Mouse (Mus musculus) lung, postnatal 25 days (tissue): Measurements from ENCODE around the gene Spint3.

Experiments used
- DNase-seq: peaks from one replicate; pipeline ENCODE4 v3.0.0; 2022; ENCODE audit warnings: low spot score

Spint3 gene

DNA sequence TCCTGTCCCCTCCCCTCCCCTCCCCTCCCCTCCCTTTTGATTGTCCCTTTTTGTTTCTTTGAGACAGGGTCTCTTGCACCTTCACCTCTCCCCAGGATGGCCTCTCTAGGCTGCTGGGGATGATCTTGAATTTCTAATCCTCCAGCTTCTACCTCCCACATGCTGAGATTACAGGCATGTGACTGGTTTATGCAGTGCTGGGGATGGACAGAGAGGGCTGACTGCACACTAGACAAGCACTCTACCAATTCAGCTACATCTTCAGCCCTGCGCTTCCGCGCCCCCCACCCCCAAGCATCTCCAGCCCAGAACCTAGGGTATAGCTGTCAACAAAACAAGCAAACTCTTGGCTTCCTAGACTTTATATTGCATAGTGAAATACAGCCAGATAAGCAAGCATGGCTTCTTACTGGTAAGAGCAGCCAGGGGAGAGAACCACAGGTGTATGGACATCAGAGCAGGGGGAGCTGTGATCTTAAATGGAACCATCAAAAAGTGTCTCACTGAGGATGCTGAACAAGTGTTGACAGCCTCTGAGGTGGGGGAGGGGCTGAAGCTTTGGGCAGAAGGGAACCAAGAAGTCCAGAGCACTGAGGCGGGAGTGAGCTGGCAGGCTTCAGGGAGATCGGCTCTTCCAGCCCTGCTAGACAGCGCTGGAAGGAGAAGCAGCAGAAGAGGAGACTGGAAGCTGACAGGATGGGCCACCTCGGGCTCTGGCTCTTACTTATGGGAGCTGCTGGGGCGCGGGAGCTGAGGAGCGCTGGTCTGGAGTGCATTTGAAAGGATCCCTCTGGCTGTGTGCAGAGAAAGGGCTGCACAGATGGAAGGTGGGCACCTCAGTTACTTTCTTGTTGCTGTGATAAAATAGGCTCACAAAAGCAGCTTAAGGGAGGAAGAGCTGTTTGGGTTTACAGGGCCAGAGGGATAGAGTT is 23.0 kb downstream of the Spint3 start:
- no peak for DNase-seq

DNA sequence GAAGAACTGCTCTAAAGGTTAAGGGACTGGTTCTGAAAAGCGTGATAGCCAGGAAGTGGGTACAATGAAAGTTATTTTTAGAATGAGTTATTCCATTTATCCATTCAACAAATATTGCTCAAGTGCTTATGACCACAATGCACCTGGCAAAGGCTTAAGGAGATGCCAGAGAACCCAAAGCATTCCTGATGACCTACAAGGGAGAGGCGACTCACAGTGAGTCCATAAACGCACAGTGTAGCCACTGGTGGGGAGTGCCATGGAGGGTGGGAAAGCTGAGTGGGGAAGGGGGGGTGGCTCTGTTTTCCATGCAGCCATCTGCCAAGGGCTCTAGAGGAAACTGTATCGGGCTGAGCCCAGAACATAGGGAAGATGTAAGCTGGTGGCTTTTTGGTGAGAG is 23.9 kb downstream of the Spint3 start:
- DNase-seq, result peak; percentile 77

DNA sequence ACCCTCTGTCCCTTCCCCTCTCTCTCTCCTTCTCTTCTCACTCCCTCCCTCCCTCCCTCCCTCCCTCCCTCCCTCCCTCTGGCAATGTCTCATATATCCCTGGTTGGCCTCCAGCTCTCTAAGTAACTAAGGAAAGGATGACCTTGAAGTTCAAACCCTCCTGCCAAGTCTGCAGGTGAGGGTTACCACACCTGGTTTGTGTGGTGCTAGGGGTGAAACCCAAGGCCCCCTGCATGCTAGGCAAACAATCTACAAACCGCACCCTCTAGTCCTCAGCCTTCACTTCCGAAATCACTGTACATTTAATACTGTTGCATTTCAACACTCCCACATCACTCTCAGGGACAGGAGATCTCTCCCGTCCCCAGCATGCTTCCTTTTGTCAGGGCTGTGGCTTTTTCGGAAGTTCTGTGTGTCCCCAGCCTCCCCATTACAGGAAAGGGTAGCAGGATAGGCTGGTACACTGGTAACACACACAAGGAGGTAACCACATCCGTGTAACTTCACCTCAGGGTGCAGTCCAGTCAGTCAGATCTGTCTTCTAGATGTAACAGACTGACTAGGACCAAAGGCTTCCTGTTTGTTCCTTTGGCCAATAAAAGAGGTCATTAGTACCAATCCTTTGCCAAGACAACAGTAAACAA is 28.7 kb downstream of the Spint3 start:
- DNase-seq, result no peak

DNA sequence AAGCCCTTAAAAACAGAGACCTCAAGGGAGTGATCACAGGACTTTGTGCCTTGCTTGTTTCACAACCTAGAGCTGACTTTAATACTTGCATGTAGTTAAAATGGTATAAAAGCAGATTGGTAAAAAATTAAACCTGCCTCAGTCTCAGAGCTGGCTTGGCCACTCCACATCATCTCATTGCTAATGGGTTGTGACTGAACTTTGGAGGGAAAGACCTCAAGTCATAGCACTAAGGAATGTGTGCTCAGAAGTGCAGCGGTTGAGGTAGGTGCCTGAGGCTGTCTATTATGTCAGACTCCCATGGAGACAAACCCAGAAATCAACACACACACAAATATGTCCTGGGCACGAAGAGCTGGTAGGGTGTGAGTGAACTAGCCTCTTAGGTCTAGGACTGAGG is 29.5 kb downstream of the Spint3 start:
- no peak for DNase-seq

DNA sequence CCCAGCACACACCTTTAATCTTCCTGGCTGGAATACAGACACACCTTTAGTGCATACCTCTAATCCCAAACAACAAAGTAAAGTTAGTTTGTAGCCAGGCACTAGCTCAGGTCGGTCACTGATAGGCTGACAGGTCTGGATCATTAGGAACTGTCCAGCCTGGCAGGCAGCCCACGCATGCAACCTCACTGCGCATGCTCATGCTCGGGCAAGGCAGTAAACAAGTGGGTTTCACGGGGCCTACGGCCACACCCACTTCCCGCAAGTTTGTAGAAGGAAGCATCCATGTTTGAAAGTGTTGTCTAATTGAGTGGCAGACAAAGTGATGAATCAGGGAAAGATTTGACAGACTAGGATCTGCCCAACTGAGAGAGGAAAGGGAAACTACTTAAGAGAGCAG is 30.7 kb downstream of the Spint3 start:
- no peak for DNase-seq

DNA sequence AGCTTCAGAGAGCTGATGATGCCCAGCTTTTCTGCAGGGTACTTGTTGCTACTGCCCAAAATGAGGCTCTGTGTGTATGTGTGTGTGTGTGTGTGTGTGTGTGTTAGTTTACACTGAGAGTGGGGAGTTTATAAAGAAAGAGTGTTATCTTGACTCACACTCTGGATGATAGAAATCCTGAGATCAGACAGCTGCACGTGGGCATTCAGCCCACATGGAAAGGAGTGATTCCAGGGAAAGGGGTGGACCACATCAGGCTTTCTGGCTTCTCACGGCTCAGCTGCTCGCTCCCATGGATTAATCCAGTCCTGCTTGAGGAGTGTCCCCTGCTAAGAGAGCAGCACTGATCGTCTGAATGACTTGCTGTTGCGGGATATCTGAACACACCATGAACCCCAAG is 31.1 kb downstream of the Spint3 start:
- DNase-seq, result no peak

DNA sequence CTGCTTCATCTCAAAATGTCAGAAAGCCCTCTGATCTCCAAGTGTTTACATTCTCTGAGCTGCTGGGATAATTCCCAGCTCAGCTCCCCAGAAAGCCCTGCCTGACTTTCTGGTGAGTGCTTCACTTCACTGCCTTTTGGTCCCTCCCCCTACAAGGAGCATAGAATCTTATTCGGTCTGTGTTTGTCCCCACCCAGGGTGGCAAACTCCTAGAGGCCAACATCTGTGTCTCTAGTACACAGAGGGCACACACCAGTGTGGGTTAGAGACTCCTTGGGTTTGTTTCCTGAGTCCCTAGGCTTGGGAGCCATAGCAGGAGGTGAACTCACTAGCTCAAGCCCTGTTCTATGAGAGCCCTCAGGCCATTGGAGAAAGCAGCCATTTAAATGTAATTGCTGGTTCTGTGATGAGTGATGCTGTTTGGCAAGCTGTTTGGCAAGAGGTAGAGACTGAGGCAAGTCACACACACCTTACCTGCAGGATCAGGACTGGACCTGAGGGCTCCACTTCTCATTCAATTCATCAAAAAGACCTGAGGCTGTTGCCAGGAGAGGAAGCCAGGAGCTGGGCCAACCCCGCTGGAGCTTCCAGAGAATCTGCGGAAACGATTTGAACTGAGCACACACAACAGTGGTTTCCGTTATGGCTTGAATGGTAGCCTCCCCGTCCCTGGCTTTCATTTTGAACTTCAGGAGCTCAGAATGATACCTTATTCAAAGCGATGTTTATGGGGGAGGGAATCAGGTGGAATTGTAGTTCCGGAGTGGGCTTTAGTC is 32.4 kb downstream of the Spint3 start:
- no peak for DNase-seq

DNA sequence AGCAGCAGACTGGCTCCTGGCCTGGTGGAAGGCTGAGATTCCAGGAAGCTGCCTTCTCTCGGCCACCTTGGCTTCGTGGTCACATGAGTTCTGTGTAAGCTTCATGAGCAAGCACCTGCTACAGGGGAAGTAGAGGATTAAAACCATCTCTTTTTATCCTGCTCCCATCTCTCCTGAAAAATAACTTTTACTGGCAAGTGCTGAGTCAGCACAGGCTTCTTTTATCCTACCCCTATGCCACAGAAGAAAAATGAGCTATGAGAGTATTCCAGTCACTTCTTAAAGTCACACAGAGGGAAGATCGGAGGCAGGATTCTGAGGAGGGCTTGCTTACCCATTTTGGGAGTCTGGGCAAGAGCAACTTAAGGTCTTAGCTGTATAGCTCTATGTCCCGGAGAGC is 36.3 kb downstream of the Spint3 start:
- DNase-seq, result no peak

DNA sequence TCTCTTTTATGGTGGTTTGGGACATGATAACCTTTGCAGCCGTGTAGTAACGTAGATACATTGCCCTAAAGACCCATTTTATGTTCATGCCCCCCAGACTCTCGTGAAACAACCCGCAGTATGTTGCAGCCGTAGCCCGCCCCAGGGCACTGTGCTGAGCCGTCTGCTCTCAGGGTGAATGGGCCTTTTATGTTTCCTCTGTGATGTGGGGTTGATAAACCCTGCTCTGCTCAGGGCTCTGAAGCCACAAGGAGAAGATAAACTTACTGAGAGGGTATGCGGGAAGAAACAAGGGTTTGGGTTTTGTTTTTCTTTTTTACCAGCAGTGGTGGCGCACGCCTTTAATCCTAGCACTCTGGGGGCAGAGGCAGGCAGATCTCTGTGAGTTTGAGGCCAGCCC is 38.9 kb downstream of the Spint3 start:
- DNase-seq, result no peak

DNA sequence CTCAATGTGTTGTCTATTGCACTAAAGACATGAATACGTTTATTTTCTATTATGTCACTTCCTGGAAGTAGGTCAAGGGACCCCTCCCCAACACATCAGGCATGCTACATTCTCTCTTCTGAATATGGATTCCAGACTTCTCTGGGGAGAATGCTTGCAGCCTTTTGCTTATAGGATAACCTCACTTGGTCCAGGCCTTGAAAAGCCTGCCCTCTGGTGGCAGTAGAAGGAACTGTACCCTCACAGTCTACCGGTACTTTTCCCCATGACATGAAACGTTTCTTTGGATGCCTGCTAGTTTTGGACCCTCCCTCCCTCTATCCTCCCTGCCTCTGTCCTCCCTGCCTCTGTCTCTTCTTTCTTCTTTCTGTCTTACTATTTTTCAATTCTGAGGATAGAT is 42.1 kb downstream of the Spint3 start:
- DNase-seq, result peak; percentile 81

DNA sequence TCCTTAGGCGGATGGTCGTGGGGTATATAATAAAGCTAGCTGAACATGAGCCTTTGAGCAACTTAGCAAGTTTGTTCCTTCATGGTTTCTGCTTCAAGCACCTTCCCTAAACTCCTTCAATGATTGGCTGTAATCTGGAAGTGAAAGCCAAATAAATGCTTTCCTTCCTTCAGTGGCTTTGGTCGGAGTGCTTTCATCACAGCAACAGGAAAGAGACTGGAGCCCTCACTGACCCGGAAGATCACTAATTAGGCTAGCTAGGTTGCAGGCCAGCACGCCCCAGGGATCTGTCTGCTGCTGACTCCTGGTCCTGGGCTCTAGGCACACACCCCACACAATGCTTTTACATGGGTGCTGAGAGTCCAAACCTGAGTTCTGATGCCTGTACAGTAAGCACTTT is 44.7 kb downstream of the Spint3 start:
- DNase-seq, result no peak

DNA sequence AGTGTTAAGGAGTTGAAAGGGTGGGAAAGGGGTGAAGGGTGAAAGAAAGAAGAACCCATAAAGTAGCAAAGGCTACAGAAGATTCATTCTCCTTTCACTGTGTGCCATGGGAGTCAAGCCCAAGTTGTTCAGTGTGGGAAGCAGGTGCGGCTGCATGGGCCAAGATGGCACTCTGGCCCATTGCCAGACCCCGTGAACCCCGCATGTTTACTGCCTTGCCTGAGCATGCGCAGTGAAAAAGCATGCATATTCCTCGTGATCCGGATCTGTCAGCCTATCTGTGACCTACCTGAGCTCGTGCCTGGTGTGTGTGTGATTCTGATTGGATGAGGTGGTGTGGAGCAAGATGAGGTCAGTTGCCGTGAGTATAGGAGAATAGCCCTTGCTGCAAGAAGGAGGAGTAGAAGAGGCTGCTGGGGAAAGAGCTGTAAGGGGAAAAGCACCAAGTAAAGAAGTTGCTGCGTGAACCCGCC is 49.9 kb downstream of the Spint3 start:
- peak; percentile 51 for DNase-seq

DNA sequence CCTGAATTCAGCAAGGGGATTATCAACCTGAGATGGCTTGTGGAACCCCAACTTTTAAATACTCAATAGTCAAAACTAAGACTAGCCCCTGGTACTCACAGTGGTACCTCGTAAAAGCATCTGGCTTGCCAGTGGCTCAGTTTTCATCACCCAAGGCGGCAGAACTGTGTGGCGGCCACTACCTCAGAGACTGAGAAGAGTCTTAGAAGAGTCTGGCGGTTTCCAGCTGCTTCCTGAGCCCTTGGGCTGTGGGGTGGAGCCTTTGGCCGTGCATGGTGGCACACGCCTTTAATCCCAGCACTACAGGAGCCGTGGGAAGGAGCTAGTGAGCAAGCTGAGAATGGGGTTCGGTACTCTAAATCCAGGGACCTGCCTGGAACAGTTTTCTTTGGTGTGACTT is 51.0 kb downstream of the Spint3 start:
- no peak for DNase-seq

DNA sequence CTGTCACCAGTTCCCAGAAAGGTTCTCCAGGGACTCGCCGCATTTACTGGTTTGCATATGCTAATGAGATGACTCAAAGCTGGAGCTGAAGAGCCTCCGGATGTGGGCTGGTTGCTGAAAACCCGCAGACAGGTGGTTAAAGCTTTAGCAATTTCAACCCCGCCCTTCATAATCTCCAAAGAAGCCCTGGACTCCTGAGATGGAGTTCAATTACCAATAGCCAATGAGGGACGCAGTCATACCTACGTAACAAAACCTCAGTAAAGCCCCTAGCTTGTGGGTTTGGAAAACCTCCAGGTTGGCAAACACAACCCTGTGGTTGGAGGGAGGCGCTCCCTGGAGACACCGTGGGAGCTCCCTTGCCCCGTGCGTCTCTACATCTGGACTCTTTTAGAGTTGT is 51.4 kb downstream of the Spint3 start:
- peak; percentile 51 for DNase-seq

DNA sequence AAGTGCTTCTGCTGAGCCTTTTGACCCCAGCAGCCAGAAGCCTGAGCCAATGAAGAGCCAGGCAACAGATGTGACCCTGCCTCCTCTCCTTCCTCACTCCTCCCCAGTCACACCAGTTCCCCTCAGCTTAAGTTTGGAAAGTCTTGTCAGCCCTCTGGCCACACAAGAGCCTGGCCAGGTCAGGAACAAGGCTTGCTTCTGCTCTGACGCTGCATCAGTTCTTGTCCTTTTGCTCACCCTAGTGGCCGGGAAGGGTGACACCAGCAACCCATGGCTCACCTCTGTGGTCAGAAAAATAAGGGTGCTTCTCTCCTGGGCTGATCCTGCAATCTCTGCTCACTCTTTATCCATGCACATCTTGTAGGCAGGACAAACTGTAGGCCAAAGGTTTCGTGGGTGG is 52.5 kb downstream of the Spint3 start:
- DNase-seq, result peak; percentile 82
